Mouse (Mus musculus) ovary, postnatal 14 days (tissue): ENCODE data around the gene Ago4.
"Not testable (repeated sequence)": the region's sequence is repeated elsewhere in the genome, so short reads cannot be mapped to it uniquely, and the experiment has no call there.

Experiments used
- DNase-seq: peaks from one replicate; pipeline ENCODE4 v3.0.0; 2022; ENCODE audit warnings: low spot score

Ago4 gene

DNA sequence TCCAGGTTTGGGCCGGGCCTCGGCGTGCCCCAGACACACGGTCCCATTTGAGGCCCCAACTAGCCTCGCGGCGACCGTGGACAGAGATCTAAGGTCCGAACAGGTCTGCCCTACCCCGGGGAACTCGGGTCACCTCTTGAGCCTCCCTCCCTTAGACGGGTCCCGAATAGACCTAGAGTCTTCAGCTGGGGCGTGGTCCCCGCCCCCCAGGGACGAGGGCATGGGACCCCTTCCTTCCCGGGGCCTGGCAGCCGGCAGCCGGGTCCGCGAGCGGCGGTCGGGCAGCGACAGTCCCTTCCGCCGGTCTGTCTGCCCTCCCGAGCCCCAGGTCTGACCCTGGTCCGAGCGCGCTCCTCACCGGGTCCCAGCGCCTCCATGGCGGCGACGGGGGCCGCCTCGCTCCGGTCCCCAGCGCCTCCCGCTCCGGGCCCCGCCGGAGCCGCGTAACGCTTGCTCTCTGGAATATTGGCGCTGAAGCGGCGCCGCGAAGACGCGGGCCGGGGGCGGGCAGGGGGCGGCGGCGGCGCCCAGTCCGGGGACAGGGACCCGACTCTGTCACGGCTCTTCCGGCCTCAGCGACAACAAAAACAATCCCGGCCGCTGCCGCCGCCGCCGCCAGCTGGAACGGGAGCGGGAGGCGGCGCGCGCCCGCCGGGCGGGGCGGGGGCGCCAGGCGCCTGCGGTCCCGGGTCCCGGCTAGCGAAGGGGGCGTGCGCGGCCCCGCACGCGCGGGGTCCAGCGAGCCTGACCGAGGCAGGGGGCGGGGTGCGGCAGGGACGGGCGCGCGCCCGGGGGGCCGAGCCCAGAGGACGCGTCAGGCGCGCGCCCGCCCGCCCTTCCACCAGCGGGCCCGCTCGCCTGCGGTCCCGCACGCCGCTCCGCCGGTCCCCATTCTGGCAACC lies at the start of gene Ago4:
Gene Ago4, minus strand, starts transcription at position 646 of the 902 bp plus-strand sequence.
- peak; percentile 33 for DNase-seq

DNA sequence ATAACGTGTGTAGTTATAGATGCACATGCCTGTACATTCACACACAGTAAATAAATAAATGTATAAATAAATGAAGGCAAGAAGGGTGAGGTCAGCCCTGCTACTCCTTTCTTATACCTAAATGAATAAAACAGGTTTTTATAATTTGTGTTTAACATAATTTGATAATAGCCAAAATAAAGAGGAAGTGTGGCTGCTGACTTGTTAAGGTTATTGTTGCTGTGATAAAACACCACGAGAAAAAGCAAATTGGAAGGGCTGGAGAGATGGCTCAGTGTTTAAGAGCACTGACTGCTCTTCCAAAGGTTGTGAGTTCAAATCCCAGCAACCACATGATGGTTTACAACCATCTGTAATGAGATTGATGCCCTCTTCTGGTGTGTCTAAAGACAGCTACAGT lies 45.8 kb upstream of the Ago4 start:
- DNase-seq = no peak

DNA sequence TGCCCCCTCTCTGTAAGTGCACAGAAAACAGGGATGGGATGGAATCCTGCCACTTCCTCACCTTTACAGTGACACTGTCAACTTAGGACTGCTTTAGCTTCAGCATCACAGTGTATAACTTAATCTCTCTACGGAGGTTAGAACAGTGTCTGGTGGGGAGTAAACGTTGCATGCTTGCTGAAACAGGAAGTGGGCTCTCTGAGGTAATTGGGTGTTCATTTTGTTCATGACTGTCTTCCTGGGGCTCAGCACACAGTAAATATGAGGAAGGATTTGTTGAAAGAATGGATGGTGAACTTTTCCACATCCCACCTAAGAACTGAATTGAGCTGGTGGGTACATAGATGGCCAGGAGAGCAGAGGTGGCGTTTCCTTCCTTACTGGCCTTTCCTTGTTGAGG lies 44.6 kb upstream of the Ago4 start:
- no peak for DNase-seq

DNA sequence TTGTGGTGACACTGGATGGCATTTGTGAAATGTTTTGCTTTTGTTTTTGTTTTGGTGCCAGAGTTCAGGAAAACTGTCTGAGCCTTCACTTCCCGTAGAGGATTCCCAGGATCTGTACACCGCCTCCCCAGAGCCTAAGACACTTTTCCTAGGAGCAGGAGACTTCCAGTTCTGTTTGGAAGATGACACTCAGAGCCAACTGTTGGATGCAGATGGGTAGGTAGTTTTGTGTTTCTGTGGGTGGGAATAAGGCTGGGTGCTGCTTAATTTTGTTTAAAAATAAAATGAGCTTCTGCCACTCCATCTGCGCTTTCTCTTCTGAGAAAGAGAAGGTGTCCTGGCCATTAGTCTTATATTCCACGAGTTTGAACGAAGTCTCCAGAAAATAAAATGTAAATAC lies 43.0 kb upstream of the Ago4 start:
- DNase-seq = no peak

DNA sequence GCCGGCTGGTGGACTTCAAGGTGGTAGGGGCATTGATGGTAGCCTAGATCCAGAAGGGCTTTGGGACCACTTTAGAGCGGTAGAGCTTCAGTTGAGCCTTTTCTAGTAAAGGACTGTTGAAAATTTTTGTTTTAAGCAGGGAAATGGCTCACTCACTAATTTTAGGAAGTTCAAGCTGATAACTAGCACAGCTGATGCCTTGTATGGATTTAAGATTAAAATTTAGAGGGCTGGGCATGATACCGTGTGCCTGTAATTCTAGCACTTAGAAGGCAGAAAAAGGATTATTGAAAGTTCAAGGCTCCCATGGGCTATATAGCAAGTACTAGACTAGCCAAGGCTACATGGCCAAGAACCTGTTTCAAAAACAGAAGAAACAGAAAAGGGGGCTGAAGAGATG lies 36.5 kb upstream of the Ago4 start:
- DNase-seq = no peak

DNA sequence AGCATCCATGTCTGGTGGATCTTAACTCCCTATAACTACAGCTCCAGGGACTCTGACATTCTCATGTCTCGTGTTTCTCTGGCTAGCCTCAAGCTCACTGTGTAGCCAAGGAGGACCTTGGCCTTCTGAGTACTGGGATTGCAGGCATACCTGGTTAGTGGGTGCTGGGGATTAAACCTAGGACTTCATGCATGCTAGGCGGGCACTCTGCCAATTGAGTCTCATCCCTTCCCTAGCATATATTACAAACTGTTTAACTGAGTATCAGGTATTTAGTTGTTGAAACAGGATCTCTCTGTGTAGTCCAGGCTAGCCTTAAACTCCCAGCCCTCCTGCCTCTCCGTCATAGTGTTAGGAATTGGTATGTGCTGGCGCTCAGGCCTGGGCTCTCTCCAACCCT lies 34.0 kb upstream of the Ago4 start:
- no peak for DNase-seq

DNA sequence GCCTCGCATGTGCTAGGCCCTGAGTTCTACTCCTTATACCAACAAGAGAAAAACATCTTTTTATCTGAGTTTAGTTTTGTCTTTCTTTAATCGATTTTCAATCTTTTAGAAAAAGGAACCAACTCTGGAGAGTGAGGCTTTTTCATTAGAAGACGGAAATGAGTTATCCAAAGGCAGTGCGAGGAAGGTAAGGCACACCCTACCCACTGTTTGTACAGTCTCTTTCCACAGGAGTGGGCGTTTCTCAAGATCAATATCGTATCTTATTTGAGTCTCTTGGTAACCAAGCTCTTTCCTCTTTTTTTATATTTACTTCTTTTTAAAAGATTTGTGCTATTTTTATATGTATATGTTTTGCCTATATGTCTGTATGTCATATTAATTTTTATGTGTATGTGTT lies 30.5 kb upstream of the Ago4 start:
- no peak for DNase-seq

DNA sequence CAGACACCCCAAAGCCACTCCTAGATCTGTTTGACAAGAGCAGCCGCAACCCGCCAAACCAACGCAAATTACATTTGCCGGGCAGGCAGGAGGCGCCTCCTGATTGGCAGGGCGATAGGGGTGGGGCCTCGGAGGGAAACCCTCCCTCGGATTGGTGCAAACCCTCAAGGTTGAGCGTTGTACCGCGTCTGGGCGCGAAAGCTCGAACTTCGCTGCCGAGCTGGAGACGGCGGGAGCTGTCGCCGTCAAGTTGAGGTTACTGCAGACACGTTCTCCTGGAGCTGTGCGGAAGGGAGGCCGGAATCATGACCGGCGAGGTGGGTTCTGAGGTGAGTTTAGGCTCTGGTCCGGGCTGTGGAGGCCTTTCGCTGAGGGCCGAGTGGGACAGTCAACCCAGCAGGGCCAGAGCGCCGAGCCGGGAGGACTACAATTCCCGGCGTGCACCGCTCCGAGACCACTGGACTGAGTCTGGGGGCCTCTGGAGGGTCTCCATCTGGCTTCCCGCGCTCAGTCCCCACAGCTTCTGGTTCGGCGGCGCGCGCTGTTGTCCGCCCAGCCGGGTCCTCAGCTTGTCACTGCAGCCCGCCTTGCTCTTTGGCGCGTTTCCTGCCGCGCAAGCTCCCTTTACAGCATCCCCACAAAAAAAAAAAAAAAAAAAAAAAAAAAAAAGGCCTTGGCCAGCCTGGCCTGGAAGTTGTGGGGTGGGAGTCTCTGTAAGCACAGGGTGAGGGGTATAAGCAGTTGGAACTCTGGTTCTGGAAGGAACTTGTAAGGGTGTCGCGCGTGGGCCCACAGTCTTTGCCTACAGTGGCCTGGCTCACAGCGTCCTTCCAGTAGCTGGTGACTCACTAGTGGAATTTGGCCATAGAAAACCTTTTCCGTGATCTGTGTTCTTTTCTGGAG lies 23.8 kb upstream of the Ago4 start, which contains the start of gene Clspn:
Gene Clspn, plus strand, starts transcription at position 127 of the 903 bp plus-strand sequence.
- DNase-seq = peak; percentile 76

DNA sequence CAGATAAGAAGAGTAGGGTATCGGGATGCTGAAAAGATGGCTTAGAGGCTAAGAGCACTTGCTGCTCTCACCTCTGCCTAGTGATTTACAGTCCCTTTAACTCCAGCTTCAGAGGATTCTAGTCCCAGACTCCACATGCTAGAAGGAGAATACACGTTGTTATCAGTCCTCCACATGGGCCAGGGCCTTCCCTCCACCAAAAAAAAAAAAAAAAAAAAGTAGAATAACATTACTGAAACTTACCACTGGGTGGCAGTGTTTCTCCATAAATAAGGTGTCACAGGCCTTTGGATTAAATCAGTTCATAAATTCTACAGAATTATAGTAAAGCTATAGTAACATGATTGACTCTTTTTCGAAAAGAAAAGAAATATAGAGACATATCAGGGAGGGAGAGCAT lies 21.2 kb upstream of the Ago4 start:
- DNase-seq = no peak

DNA sequence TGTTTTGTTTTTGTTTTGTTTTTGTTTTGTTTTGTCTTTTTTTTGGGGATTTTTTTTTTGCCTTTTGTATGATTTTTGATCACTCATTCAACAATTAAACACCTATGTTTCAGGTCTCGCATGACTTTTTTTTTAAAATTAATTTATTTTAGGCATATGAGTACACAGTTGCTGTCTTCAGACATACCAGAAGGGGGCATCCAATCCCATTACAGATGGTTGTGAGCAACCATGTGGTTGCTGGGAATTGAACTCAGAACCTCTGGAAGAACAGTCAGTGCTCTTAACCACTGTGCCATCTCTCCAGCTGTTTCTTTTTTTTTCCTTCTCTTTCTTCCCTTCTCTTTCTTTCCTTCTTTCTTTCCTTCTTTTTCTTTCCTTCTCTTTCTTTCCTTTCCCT lies 20.4 kb upstream of the Ago4 start:
- no peak for DNase-seq

DNA sequence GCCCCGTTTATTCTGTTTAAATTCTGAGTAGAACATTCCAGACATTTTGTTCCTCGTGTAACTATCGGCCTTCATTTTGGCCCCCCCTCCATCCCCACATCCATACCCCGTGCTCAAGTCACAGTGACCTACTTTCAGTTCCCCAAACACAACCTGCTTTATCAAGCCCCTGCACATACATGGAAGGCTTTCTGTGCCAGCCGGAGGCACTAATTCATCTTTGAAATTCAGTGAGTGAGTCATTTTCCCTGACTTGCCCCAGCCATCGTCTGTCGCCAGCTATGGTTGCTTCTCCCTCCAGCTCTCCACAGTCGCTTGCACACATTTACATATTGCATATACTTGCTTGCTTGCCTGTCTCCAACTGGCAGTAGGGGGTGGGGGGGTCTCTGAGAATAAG lies 19.8 kb upstream of the Ago4 start:
- DNase-seq = no peak

DNA sequence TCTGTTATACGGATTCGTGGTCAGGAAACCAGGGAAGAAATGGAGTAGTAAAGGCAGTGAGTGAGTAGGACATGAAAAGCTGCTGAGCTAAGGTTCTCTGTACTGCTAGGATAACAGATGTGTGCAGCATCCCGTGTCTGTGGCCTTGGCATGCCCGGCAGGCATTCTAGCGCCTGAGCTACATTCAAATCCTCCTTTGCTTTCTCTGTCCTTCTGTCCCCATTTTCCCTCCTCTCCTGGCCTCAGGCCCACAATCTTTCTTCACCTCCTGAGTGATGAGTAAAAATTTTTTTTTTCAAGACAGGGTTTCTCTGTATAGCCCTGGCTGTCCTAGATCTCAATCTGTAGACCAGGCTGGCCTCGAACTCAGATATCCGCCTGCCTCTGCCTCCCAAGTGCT lies 18.9 kb upstream of the Ago4 start:
- no peak for DNase-seq

DNA sequence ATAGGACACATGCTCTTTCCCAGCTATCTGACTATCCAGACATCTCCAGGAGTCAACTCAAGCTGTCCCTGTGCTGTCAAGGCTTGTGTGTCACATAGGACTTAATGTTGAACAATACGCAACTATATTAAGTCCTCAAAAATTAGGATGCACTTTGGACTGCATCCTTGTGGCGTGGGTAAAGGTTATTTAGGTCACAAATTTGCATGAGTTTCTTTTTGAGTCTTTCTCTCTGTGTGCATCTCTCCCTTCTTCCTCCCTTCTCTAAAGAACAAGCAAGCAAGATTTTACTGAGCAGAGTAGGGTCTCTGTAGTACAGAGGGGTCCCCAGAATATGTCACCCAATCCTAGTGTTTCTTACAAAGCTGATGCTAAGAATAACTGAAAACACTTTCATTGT lies 12.9 kb upstream of the Ago4 start:
- DNase-seq = no peak

DNA sequence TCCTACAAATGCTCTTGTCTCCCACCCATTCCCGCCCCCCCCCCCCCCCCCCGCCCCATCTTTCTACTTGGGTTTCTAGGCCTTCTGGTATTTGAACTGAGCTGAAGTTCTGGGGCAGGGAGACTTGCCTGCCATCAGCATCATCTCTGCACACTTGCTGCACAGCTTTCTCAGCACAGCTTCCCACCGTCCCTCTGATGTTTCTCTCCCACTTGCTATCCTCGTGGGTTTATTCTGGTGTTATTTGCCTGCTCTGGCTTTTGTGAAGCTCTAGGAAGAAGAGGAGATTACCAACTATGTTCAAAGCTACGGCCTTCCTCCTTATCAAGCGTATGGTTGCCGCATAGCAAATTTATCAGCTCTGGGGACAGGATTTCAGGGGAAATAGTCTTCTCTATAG lies 12.4 kb upstream of the Ago4 start:
- DNase-seq = no peak

DNA sequence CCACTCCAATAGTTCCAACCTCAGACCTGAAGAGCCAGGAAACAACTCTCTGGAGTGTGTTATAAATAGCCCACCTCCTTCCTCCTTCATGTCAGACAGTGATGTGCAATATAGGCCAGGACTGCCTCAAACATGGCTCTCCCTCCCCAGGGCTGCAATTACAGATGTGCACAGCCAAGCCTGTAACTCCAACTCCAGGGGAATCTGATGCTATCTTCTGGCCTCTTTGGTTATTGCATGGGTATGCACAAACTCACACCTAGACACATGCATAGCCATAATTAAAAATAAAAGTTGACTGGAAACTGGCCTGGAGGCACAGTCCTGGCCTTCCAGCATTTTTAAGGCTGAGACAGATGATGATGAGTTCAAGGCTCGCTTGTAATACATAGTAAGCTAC lies 11.7 kb upstream of the Ago4 start:
- DNase-seq = no peak

DNA sequence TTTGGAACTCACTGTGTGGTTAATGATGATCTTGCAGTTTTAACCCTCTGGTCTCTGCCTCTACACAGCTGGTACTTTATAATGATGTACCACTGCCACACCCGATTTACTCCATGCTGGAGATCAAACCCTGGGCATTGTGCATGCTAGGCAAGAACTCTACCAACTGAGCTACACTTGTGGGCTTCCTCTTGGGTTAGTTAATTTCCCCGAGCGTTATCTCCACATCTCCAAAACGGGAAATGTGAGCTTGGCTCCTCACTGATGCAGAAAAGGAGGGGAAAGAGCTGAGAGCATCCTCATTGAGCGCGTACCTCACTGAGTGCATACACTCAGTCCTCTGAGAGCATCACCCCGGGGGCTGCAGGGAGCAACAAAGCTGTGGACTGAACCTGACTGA lies 9.6 kb upstream of the Ago4 start:
- DNase-seq = no peak

DNA sequence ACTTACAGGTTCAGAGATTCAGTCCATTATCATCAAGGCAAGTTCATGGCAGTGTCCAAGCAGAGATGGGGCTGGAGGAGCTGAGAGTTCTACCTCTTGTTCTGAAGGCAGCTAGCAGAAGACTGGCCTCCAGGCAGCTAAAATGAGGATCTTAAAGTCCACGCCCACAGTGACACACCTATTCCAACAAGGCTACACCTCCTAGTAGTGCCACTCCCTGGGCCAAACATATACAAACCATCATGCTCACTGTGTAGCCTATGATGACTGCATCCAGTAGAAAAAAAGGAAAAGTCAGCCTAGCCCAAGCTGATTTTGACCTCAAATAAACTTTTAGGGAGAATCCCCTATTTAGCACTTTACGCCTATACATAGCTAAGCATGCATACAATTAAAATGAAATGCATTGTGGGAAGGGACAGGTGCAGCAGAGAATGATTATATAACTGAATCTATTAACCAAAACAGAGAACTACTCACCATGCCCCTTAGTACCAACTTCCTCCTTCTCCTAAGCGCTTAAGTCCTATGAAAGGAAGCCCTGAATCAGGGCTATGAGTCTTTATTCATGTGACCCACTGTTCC lies 7.3 kb upstream of the Ago4 start:
- DNase-seq = no peak

DNA sequence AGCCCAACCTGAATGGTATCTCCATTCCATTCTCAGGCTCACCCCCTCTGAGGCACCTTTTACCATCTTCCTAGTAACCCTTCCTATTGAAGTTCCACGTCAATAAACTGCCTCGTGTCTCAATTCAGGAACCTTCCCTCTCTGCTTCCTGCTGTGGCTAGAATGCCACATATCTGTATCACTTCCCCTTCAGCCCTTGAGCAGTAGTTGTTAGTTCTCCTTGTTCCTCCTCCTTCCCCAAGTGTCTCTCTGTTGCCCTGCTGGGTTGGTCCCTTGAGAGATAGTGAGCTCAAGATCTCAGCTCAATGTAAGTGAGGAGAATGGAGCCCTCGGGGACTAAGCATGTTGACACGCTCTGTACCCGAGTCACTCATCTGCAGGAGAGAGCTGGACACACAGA lies 3.6 kb upstream of the Ago4 start:
- DNase-seq = no peak

DNA sequence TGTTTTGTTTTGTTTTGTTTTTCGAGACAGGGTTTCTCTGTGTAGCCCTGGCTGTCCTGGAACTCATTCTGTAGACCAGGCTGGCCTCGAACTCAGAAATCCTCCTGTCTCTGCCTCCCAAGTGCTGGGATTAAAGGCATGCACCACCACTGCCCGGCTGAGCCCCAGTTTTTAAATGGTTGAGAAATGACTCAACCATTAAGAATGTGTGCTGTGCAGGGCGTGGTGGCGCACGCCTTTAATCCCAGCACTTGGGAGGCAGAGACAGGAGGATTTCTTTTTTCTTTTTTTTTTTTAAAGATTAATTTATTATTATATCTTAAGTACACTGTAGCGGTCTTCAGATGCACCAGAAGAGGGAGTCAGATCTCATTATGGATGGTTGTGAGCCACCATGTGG lies 2.4 kb upstream of the Ago4 start:
- not testable (repeated sequence) for DNase-seq

DNA sequence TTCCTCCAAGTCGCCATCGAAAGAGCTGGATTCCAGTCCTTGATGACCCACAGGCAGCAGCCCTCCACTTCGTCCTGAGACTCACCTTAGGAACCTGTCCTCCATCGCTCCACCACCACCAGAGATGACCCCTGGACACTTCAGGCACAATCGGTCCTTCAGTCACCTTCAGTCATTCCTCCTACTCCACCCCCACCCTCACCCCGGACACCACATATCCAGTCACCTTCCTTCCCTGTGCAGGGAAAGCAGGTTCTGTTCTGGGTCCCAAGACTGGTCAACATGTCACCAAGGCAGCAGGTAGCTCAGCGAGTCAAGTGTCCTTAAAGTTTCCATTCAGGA lies 428 bp upstream of the Ago4 start:
- no peak for DNase-seq

DNA sequence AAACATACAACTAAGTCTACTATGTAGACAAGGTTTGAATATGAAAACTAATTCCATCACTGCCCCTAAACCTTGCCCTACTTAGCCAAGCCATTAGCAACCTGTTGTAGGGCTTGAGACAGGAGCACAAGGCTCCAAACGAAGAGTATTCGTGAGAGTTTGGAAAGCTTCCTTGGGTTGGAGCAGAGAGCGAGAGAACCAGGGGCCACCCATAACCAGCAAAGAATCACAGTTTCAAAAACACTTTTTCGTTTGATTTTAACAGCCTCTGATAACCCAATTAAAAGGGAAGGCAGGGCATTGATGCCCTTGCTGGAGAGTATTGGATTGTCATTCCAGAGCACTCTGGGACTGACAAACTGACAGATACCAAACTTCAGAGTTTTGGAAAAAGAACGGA lies 980 bp downstream of the Ago4 start:
- no peak for DNase-seq

DNA sequence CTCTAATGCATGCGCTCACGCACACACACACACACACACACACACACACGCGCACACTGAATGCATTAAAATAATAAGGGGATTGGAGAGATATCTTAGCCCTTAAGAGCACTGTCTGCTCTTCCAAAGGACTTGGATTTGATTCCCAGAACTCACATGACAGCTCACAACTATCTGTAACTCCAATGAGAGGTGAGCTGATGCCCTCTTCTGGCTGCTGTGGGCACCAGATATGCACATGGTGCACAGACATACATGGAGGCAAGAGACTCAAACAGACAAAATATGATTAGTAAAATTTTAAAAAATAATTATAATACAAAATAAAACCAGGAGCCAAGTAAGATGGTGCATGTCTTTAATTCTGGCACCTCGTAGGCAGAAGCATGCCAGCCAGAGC lies 6.4 kb downstream of the Ago4 start:
- no peak for DNase-seq

DNA sequence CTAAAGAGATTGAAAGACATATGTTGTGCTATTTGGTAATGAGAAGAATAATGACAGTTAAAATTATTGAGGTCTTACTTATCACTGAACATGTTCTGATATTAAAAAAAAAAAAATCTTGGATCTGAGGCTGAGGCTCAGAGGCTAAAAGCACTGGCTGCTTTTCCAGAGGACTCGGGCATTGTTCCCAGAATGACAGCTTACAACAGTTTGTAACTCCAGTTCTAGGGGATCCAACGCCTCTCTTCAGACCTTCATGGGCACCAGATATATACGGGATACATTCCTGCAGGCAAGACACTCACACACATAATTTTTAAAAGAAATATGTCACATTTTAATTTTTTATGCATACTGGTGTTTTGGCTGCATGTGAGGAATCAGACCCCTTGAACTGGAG lies 7.1 kb downstream of the Ago4 start:
- no peak for DNase-seq
